In genomic region chr6:101360211-101360737, GRCm38 (mm10) we compare ENCODE assay signal across 13 mouse cellular contexts. TPM values are rescaled to one million over a fixed set of nuclear protein-coding genes. Genes with fewer than 3 reads are reported as not detected.
DNase-seq lines count a peak whose midpoint lies in the region; ATAC-seq and TF ChIP-seq lines count a peak whose summit lies in the region.
"Had no signal": no experiment of that assay in that cellular context is flagged by ENCODE, and none has a peak within 500 bp of the region (broad histone marks: within the 10 kb centered on the region; RNA-seq: fewer than 3 reads in every experiment).

No protein-coding gene starts in this region.

- TF ChIP-seq CTCF in kidney, postnatal 0 days (IDR thresholded peaks at IDR 0.05; ENCODE audit: low read depth): no peak

- H3K27me3 ChIP-seq in heart, embryonic 10.5 days (ENCODE audit: insufficient read depth, poor library complexity, severe bottlenecking): no peaks in the 10 kb centered on the region
- H3K27me3 ChIP-seq in kidney, postnatal 0 days (ENCODE audit: insufficient read depth, low read length): no peaks in the 10 kb centered on the region
- H3K27me3 ChIP-seq: liver, embryonic 13.5 days had no signal

- H3K9ac ChIP-seq in kidney, postnatal 0 days (ENCODE audit: low read depth, low read length): no peak overlapping the region
- H3K9ac ChIP-seq: liver, embryonic 13.5 days; midbrain, embryonic 12.5 days had no signal

- H3K4me1 ChIP-seq in heart, embryonic 10.5 days: peaks cover 62% of the 10 kb centered on the region
- H3K4me1 ChIP-seq in kidney, postnatal 0 days (replicated peaks; ENCODE audit: insufficient read depth, low read length): no peaks in the 10 kb centered on the region; the same call in 1 of the 2 replicates
- H3K4me1 ChIP-seq in brown adipose tissue, adult 24 weeks (ENCODE audit: control insufficient read depth, insufficient read depth, insufficient read length, low read length): peaks cover 5% of the 10 kb centered on the region; the same call in 1 of the 2 replicates
- H3K4me1 ChIP-seq: liver, embryonic 13.5 days had no signal

- no peak; the same call in 1 of the 2 replicates for ATAC-seq in kidney, postnatal 0 days (replicated peaks; ENCODE audit: low FRiP score, low read depth)

- intact Hi-C loops in heart, postnatal 36 days (cut with DNase I): no loop called here

- no peak for DNase-seq in heart, embryonic 10.5 days (ENCODE audit: low spot score)
- DNase-seq in heart, postnatal 36 days: no peak
- peak; percentile 74 for DNase-seq in kidney, postnatal 0 days (ENCODE audit: low spot score)
- DNase-seq in kidney, postnatal 25 days: no peak
- peak; percentile 18 for DNase-seq in lung, postnatal 36 days
- no peak for DNase-seq in cerebellum, adult 8-10 months
- no peak for DNase-seq in thymus, postnatal 36 days
- DNase-seq: B cell, adult 2 months; cerebellum, adult 9-11 months; liver, embryonic 13.5 days had no signal

- H3K4me3 ChIP-seq in heart, embryonic 10.5 days: no peak overlapping the region
- H3K4me3 ChIP-seq in kidney, postnatal 0 days (replicated peaks; ENCODE audit: low read depth, low read length): no peak overlapping the region
- no peak overlapping the region for H3K4me3 ChIP-seq in brown adipose tissue, adult 24 weeks (ENCODE audit: insufficient read depth, low read depth, low read length)
- H3K4me3 ChIP-seq: liver, embryonic 13.5 days; midbrain, embryonic 12.5 days had no signal

- H3K36me3 ChIP-seq in heart, embryonic 10.5 days: peaks cover 6% of the 10 kb centered on the region
- no peaks in the 10 kb centered on the region for H3K36me3 ChIP-seq in kidney, postnatal 0 days (ENCODE audit: insufficient read depth, low read length)
- H3K36me3 ChIP-seq: G1E; liver, embryonic 13.5 days; midbrain, embryonic 12.5 days had no signal

- 65% methylated on average over 12 of the region's 12 CpGs for WGBS in heart, embryonic 10.5 days
- 41% methylated on average over 12 of the region's 12 CpGs for WGBS in kidney, postnatal 0 days

- peak overlapping the region; percentile 30; the same call in 1 of the 2 replicates for H3K27ac ChIP-seq in heart, embryonic 10.5 days
- H3K27ac ChIP-seq in kidney, postnatal 0 days: no peak overlapping the region
- H3K27ac ChIP-seq in brown adipose tissue, adult 24 weeks (replicated peaks; ENCODE audit: low read depth, low read length): peak overlapping the region; percentile 29; the same call in 1 of the 2 replicates
- H3K27ac ChIP-seq: liver, embryonic 13.5 days; midbrain, embryonic 12.5 days had no signal

- no peaks in the 10 kb centered on the region for H3K9me3 ChIP-seq in heart, embryonic 10.5 days
- H3K9me3 ChIP-seq in kidney, postnatal 0 days (replicated peaks; ENCODE audit: low read length): no peaks in the 10 kb centered on the region
- H3K9me3 ChIP-seq: liver, embryonic 13.5 days; midbrain, embryonic 12.5 days had no signal

- no peak overlapping the region for H3K4me2 ChIP-seq in kidney, postnatal 0 days (ENCODE audit: low read length)
- H3K4me2 ChIP-seq: liver, embryonic 13.5 days; midbrain, embryonic 12.5 days had no signal

RNA-seq across cellular contexts. Expression of gene Pdzrn3, which starts 17.4 kb away (rescaled TPM):
- polyA plus RNA-seq in heart, embryonic 10.5 days (2016; fragmentation: Nextera tagmentation; extraction: Ambion mirVana): 8.9 and 9.0 TPM in 2 replicates
- total RNA-seq in heart, postnatal 36 days (2021): 10 to 100 TPM; 28.6 to 40.4 TPM
- polyA plus RNA-seq in kidney, postnatal 0 days (2015; fragmentation: Nextera tagmentation; extraction: Ambion mirVana): 6.3 and 7.0 TPM in 2 replicates
- 7.8 and 8.0 TPM in 2 replicates for polyA plus RNA-seq in brown adipose tissue, adult 24 weeks (2012; ENCODE audit: insufficient read depth, insufficient read length, missing spikeins)
- polyA plus RNA-seq: G1E had no signal

Comparison
In these comparisons a context has a peak if more than half of its experiments do, and no peak if none do; other contexts are left out.
1. DNase-seq: peak in kidney, postnatal 0 days (single experiment) and lung, postnatal 36 days (single experiment); none in heart, embryonic 10.5 days (single experiment), heart, postnatal 36 days (0 of 2), kidney, postnatal 25 days (0 of 2), cerebellum, adult 8-10 months (single experiment) and thymus, postnatal 36 days (0 of 2).